Mouse (Mus musculus) neural tube, embryonic 11.5 days (tissue): Measurements from ENCODE around the gene Cerk. TPM values are rescaled to one million over a fixed set of nuclear protein-coding genes. Genes with fewer than 3 reads are reported as not detected.

Experiments
- ATAC-seq: fragments of 200-750 bp; cut with Nextera tagmentation; 2 replicates; pipeline ENCODE4 v1.8.0; 2017; ENCODE audit warnings: moderate number of reproducible peaks, mild to moderate bottlenecking, moderate TSS enrichment, moderate library complexity; ENCODE audit not compliant: insufficient read depth, low FRiP score, low TSS enrichment
- DNase-seq: peaks from one replicate; pipeline ENCODE4 v3.0.0-alpha.2; 2015; ENCODE audit warnings: low spot score
- H3K27ac ChIP-seq: fragments of 300-500 bp; sonication (generic); 2 replicates; pipeline ENCODE4 v1.5.1; 2014; ENCODE audit warnings: low read depth, mild to moderate bottlenecking, low read length
- H3K27me3 ChIP-seq: fragments of 300-500 bp; sonication (generic); 2 replicates; pipeline ENCODE4 v1.6.1; 2014; ENCODE audit warnings: mild to moderate bottlenecking, low read length, mixed read lengths; ENCODE audit not compliant: control insufficient read depth, insufficient read depth
- H3K36me3 ChIP-seq: fragments of 300-500 bp; sonication (generic); 2 replicates; pipeline ENCODE4 v1.6.1; 2014; ENCODE audit warnings: mild to moderate bottlenecking, low read length, moderate library complexity, mixed read lengths; ENCODE audit not compliant: control insufficient read depth, insufficient read depth
- H3K4me1 ChIP-seq: fragments of 300-500 bp; sonication (generic); 2 replicates; pipeline ENCODE4 v1.6.1; 2014; ENCODE audit warnings: low read length, mixed read lengths; ENCODE audit not compliant: control insufficient read depth, insufficient read depth
- H3K4me2 ChIP-seq: fragments of 300-500 bp; sonication (generic); 2 replicates; pipeline ENCODE4 v1.6.1; 2014; ENCODE audit warnings: low read depth, mild to moderate bottlenecking, moderate library complexity
- H3K4me3 ChIP-seq: fragments of 300-500 bp; sonication (generic); 2 replicates; pipeline ENCODE4 v1.5.1; 2014; ENCODE audit warnings: low read depth, low read length
- H3K9ac ChIP-seq: fragments of 300-500 bp; sonication (generic); 2 replicates; pipeline ENCODE4 v1.6.1; 2014; ENCODE audit warnings: mild to moderate bottlenecking, low read length
- H3K9me3 ChIP-seq: fragments of 300-500 bp; sonication (generic); 2 replicates; pipeline ENCODE4 v1.6.1; 2016; ENCODE audit warnings: low read length; ENCODE audit not compliant: control insufficient read depth
- WGBS: fragments of 180-500 bp; shearing (Covaris S2); extraction: QIAGEN DNeasy Blood & Tissue Kit; methylation state at CpG from one replicate; pipeline ENCODE4 v1.1.7; 2014; 5-methylcytosine and 5-hydroxymethylcytosine counted together
- polyA plus RNA-seq: library from polyadenylated mRNA; unstranded; fragments of >200 nt; fragmentation: Nextera tagmentation; extraction: Ambion mirVana; gene quantifications from 2 replicates; pipeline ENCODE4 v1.2.1, GENCODE M21; 2014

Gene Cerk
- polyA plus RNA-seq, 1 experiment from 2014 or later: 26.8 TPM

GRCm38 (mm10) chr15:86188746-86189470 is 3.0 kb upstream of the Cerk start:
- Histone ChIP-seq H3K36me3 (no peaks in the 10 kb centered on the region), H3K27ac (peak overlapping the region; percentile 63; the same call in 1 of the 2 replicates), H3K4me1 (peaks cover 22% of the 10 kb centered on the region; the same call in 1 of the 2 replicates), H3K9ac (peak overlapping the region; percentile 11; the same call in 1 of the 2 replicates), H3K27me3 (no peaks in the 10 kb centered on the region), H3K9me3 (no peaks in the 10 kb centered on the region), H3K4me3 (no peak overlapping the region), H3K4me2 (no peak overlapping the region)
- 48% methylated on average over 10 of the region's 10 CpGs for WGBS
- DNase-seq (no peak), ATAC-seq (no peak)

- no peak overlapping the region for H3K4me3 ChIP-seq
- H3K27ac ChIP-seq: peak overlapping the region; percentile 63; the same call in 1 of the 2 replicates
- ATAC-seq (peak; percentile 62; the same call in 1 of the 2 replicates), DNase-seq (peak; percentile 64)
- peak overlapping the region; percentile 11; the same call in 1 of the 2 replicates for H3K9ac ChIP-seq
- no peaks in the 10 kb centered on the region for H3K9me3 ChIP-seq
- H3K4me1 ChIP-seq: peaks cover 22% of the 10 kb centered on the region; the same call in 1 of the 2 replicates
- no peaks in the 10 kb centered on the region for H3K36me3 ChIP-seq
- WGBS: 31% methylated on average over 5 of the region's 5 CpGs
- H3K27me3 ChIP-seq: no peaks in the 10 kb centered on the region
- no peak overlapping the region for H3K4me2 ChIP-seq
Measured at GRCm38 (mm10) chr15:86188186-86188585, 2.2 kb upstream of the Cerk start.

- 50% methylated on average over 3 of the region's 3 CpGs for WGBS
Measured at GRCm38 (mm10) chr15:86186686-86187085, 745 bp upstream of the Cerk start.

GRCm38 (mm10) chr15:86184851-86185688 is 871 bp downstream of the Cerk start:
- Histone ChIP-seq H3K36me3 (no peaks in the 10 kb centered on the region), H3K4me3 (peak overlapping the region; percentile 80), H3K9me3 (no peaks in the 10 kb centered on the region), H3K4me1 (peaks cover 24% of the 10 kb centered on the region; the same call in 1 of the 2 replicates), H3K4me2 (peak overlapping the region; percentile 90), H3K27ac (peak overlapping the region; percentile 65), H3K9ac (peak overlapping the region; percentile 96), H3K27me3 (no peaks in the 10 kb centered on the region)
- under 1% methylated on average over 57 of the region's 70 CpGs for WGBS
- peak; percentile 27; the same call in 1 of the 2 replicates for ATAC-seq
- peak; percentile 65 for DNase-seq

More at GRCm38 (mm10) chr15:86186686-86187085, 745 bp upstream of the Cerk start:
- H3K9me3 ChIP-seq: no peaks in the 10 kb centered on the region
- ATAC-seq: no peak
- no peak overlapping the region for H3K9ac ChIP-seq
- no peaks in the 10 kb centered on the region for H3K27me3 ChIP-seq
- H3K4me1 ChIP-seq: peaks cover 24% of the 10 kb centered on the region; the same call in 1 of the 2 replicates
- no peaks in the 10 kb centered on the region for H3K36me3 ChIP-seq
- H3K27ac ChIP-seq: no peak overlapping the region
- no peak for DNase-seq
- H3K4me2 ChIP-seq: no peak overlapping the region
- no peak overlapping the region for H3K4me3 ChIP-seq

GRCm38 (mm10) chr15:86184071-86184470 is 1.9 kb downstream of the Cerk start:
- ATAC-seq: no peak
- Histone ChIP-seq H3K9me3 (no peaks in the 10 kb centered on the region), H3K27ac (no peak overlapping the region), H3K36me3 (no peaks in the 10 kb centered on the region), H3K9ac (no peak overlapping the region), H3K4me1 (peaks cover 22% of the 10 kb centered on the region; the same call in 1 of the 2 replicates), H3K4me3 (no peak overlapping the region), H3K27me3 (no peaks in the 10 kb centered on the region), H3K4me2 (peak overlapping the region; percentile 22; the same call in 1 of the 2 replicates)
- DNase-seq: no peak
- 83% methylated on average over 5 of the region's 5 CpGs for WGBS

- H3K4me2 ChIP-seq: no peak overlapping the region
- 93% methylated on average over 8 of the region's 8 CpGs for WGBS
Measured at GRCm38 (mm10) chr15:86183484-86183883, 2.5 kb downstream of the Cerk start.

GRCm38 (mm10) chr15:86182646-86183045 is 3.3 kb downstream of the Cerk start:
- H3K27ac ChIP-seq: no peak overlapping the region
- no peak overlapping the region for H3K9ac ChIP-seq
- H3K4me2 ChIP-seq: no peak overlapping the region
- H3K36me3 ChIP-seq: no peaks in the 10 kb centered on the region
- ATAC-seq (no peak), DNase-seq (no peak)
- no peaks in the 10 kb centered on the region for H3K9me3 ChIP-seq
- WGBS: 65% methylated on average over 13 of the region's 13 CpGs
- no peaks in the 10 kb centered on the region for H3K27me3 ChIP-seq
- 0 out of 2 replicates have a peak, but pooled peaks cover 12% of the 10 kb centered on the region for H3K4me1 ChIP-seq
- H3K4me3 ChIP-seq: no peak overlapping the region

More at GRCm38 (mm10) chr15:86183484-86183883, 2.5 kb downstream of the Cerk start:
- Histone ChIP-seq H3K4me3 (no peak overlapping the region), H3K27me3 (no peaks in the 10 kb centered on the region), H3K9me3 (no peaks in the 10 kb centered on the region), H3K36me3 (no peaks in the 10 kb centered on the region), H3K4me1 (peaks cover 16% of the 10 kb centered on the region; the same call in 1 of the 2 replicates), H3K27ac (no peak overlapping the region), H3K9ac (no peak overlapping the region)
- ATAC-seq (no peak), DNase-seq (no peak)

- no peaks in the 10 kb centered on the region for H3K36me3 ChIP-seq
- ATAC-seq (no peak), DNase-seq (no peak)
- H3K9me3 ChIP-seq: no peaks in the 10 kb centered on the region
- H3K27ac ChIP-seq: no peak overlapping the region
- WGBS: 60% methylated on average over 11 of the region's 11 CpGs
- 0 out of 2 replicates have a peak, but pooled peaks cover 12% of the 10 kb centered on the region for H3K4me1 ChIP-seq
- no peak overlapping the region for H3K4me3 ChIP-seq
- no peak overlapping the region for H3K4me2 ChIP-seq
- H3K9ac ChIP-seq: no peak overlapping the region
- no peaks in the 10 kb centered on the region for H3K27me3 ChIP-seq
Measured at GRCm38 (mm10) chr15:86181941-86182439, 4.0 kb downstream of the Cerk start.
